ENCODE assay signal across 18 mouse cellular contexts in genomic region chrX:166565401-166565800, GRCm38 (mm10). TPM values are rescaled to one million over a fixed set of nuclear protein-coding genes. Genes with fewer than 3 reads are reported as not detected.
DNase-seq lines count a peak whose midpoint lies in the region; ATAC-seq and TF ChIP-seq lines count a peak whose summit lies in the region.
"Had no signal": no experiment of that assay in that cellular context is flagged by ENCODE, and none has a peak within 500 bp of the region (broad histone marks: within the 10 kb centered on the region; RNA-seq: fewer than 3 reads in every experiment).

No protein-coding gene starts in this region.

- peak overlapping the region; percentile 15; the same call in 1 of the 2 replicates for H3K27ac ChIP-seq in limb, embryonic 13.5 days
- no peak overlapping the region for H3K27ac ChIP-seq in limb, embryonic 10.5 days
- no peak overlapping the region for H3K27ac ChIP-seq in embryonic facial prominence, embryonic 11.5 days (replicated peaks; ENCODE audit: low read depth, low read length)
- peak overlapping the region; percentile 63 for H3K27ac ChIP-seq in stomach, postnatal 0 days (replicated peaks)
- H3K27ac ChIP-seq: hindbrain, embryonic 10.5 days; hindbrain, postnatal 0 days; liver, embryonic 14.5 days; lung, embryonic 15.5 days had no signal

- WGBS in limb, embryonic 13.5 days, result 53% methylated on average over 5 of the region's 5 CpGs
- WGBS in limb, embryonic 10.5 days, result 63% methylated on average over 5 of the region's 5 CpGs
- 57% methylated on average over 5 of the region's 5 CpGs for WGBS in embryonic facial prominence, embryonic 11.5 days
- 47% methylated on average over 5 of the region's 5 CpGs for WGBS in stomach, postnatal 0 days

- ATAC-seq in limb, embryonic 13.5 days (ENCODE audit: low FRiP score, low read depth), result 0 out of 2 replicates have a peak, but pooled peaks have one; percentile 11
- no peak for ATAC-seq in embryonic facial prominence, embryonic 11.5 days (replicated peaks; ENCODE audit: insufficient number of reproducible peaks, low FRiP score, low TSS enrichment, low read depth)
- ATAC-seq in stomach, postnatal 0 days (ENCODE audit: low FRiP score, low TSS enrichment), result peak; percentile 51; the same call in 1 of the 2 replicates
- ATAC-seq: forebrain, embryonic 14.5 days; hindbrain, postnatal 0 days had no signal

- DNase-seq in limb, embryonic 10.5 days (ENCODE audit: low spot score), result no peak
- peak; percentile 15 for DNase-seq in embryonic facial prominence, embryonic 11.5 days (ENCODE audit: low spot score)
- peak; percentile 34 for DNase-seq in gonadal fat pad, adult 2 months (ENCODE audit: low read depth)
- DNase-seq in stomach, postnatal 0 days (ENCODE audit: low spot score), result peak; percentile 17
- no peak for DNase-seq in heart, adult 9 months (ENCODE audit: low spot score in 2 of 2)
- DNase-seq in right cerebral cortex, postnatal 10 days (ENCODE audit: low spot score in 2 of 2), result no peak
- DNase-seq: cerebellum, adult 18-20 months; cerebellum, postnatal 25 days; gastrocnemius, postnatal 25 days; lung, postnatal 4 days; thymus, postnatal 4 days had no signal

- no peak overlapping the region for H3K4me2 ChIP-seq in limb, embryonic 13.5 days (replicated peaks)
- H3K4me2 ChIP-seq in embryonic facial prominence, embryonic 11.5 days (ENCODE audit: low read depth, low read length), result no peak overlapping the region
- no peak overlapping the region for H3K4me2 ChIP-seq in stomach, postnatal 0 days (replicated peaks; ENCODE audit: low read depth)
- H3K4me2 ChIP-seq: lung, embryonic 15.5 days had no signal

- no peak for TF ChIP-seq EP300 in stomach, postnatal 0 days (optimal IDR thresholded peaks at IDR 0.05)

- H3K36me3 ChIP-seq in limb, embryonic 13.5 days, result no peaks in the 10 kb centered on the region
- no peaks in the 10 kb centered on the region for H3K36me3 ChIP-seq in limb, embryonic 10.5 days
- H3K36me3 ChIP-seq in embryonic facial prominence, embryonic 11.5 days (replicated peaks; ENCODE audit: control insufficient read depth, insufficient read depth, low read depth, low read length), result no peaks in the 10 kb centered on the region
- no peaks in the 10 kb centered on the region for H3K36me3 ChIP-seq in stomach, postnatal 0 days (ENCODE audit: control insufficient read depth, insufficient read depth, low read length)
- H3K36me3 ChIP-seq: hindbrain, embryonic 10.5 days; lung, embryonic 15.5 days had no signal

- H3K27me3 ChIP-seq in limb, embryonic 13.5 days, result peaks cover 14% of the 10 kb centered on the region; the same call in 1 of the 2 replicates
- peaks cover 85% of the 10 kb centered on the region for H3K27me3 ChIP-seq in limb, embryonic 10.5 days (ENCODE audit: low read depth, poor library complexity, severe bottlenecking)
- no peaks in the 10 kb centered on the region for H3K27me3 ChIP-seq in embryonic facial prominence, embryonic 11.5 days (ENCODE audit: control insufficient read depth, insufficient read depth, low read length)
- H3K27me3 ChIP-seq in stomach, postnatal 0 days (ENCODE audit: control insufficient read depth, insufficient read depth, low read length), result no peaks in the 10 kb centered on the region
- H3K27me3 ChIP-seq: CH12.LX; lung, embryonic 15.5 days had no signal

- no peaks in the 10 kb centered on the region for H3K4me1 ChIP-seq in limb, embryonic 13.5 days
- H3K4me1 ChIP-seq in limb, embryonic 10.5 days, result no peaks in the 10 kb centered on the region
- H3K4me1 ChIP-seq in embryonic facial prominence, embryonic 11.5 days (ENCODE audit: control insufficient read depth, insufficient read depth, low read length), result no peaks in the 10 kb centered on the region
- H3K4me1 ChIP-seq in stomach, postnatal 0 days (replicated peaks; ENCODE audit: control insufficient read depth, insufficient read depth), result no peaks in the 10 kb centered on the region
- H3K4me1 ChIP-seq: hindbrain, embryonic 10.5 days; lung, embryonic 15.5 days had no signal

- no peak overlapping the region for H3K4me3 ChIP-seq in limb, embryonic 13.5 days
- no peak overlapping the region for H3K4me3 ChIP-seq in limb, embryonic 10.5 days
- no peak overlapping the region for H3K4me3 ChIP-seq in embryonic facial prominence, embryonic 11.5 days (ENCODE audit: low read depth, low read length)
- H3K4me3 ChIP-seq in stomach, postnatal 0 days (ENCODE audit: low read depth, low read length), result no peak overlapping the region
- H3K4me3 ChIP-seq: hindbrain, embryonic 10.5 days; lung, embryonic 15.5 days had no signal

- no peak for TF ChIP-seq CTCF in stomach, postnatal 0 days (IDR thresholded peaks at IDR 0.05; ENCODE audit: low read depth)

- no peaks in the 10 kb centered on the region for H3K9me3 ChIP-seq in limb, embryonic 13.5 days
- no peaks in the 10 kb centered on the region for H3K9me3 ChIP-seq in limb, embryonic 10.5 days (replicated peaks)
- no peaks in the 10 kb centered on the region for H3K9me3 ChIP-seq in embryonic facial prominence, embryonic 11.5 days (replicated peaks; ENCODE audit: control insufficient read depth, low read length)
- no peaks in the 10 kb centered on the region for H3K9me3 ChIP-seq in stomach, postnatal 0 days (ENCODE audit: control insufficient read depth, low read length)
- H3K9me3 ChIP-seq: hindbrain, embryonic 10.5 days; lung, embryonic 15.5 days had no signal

- H3K9ac ChIP-seq in limb, embryonic 13.5 days, result no peak overlapping the region
- H3K9ac ChIP-seq in embryonic facial prominence, embryonic 11.5 days (replicated peaks; ENCODE audit: low read length), result no peak overlapping the region
- H3K9ac ChIP-seq in stomach, postnatal 0 days (ENCODE audit: low read length), result no peak overlapping the region
- H3K9ac ChIP-seq: liver, embryonic 14.5 days; lung, embryonic 15.5 days had no signal

RNA-seq across cellular contexts. Expression of gene Egfl6, which starts 20.1 kb away (rescaled TPM):
- polyA plus RNA-seq in limb, embryonic 13.5 days (2015; fragmentation: Nextera tagmentation; extraction: Ambion mirVana), result 84.2 and 86.0 TPM in 2 replicates
- polyA plus RNA-seq in limb, embryonic 10.5 days (2016; fragmentation: Nextera tagmentation; extraction: Ambion mirVana), result 1.5 and 3.2 TPM in 2 replicates
- 8.3 and 9.5 TPM in 2 replicates for polyA plus RNA-seq in embryonic facial prominence, embryonic 11.5 days (2014; fragmentation: Nextera tagmentation; extraction: Ambion mirVana)
- polyA plus RNA-seq in gonadal fat pad, adult 2 months (2012; rRNA removed), result 2.9 and 5.2 TPM in 2 replicates
- polyA plus RNA-seq in stomach, postnatal 0 days (2015; fragmentation: Nextera tagmentation; extraction: Ambion mirVana), result 21.2 and 25.4 TPM in 2 replicates

RNA-seq across cellular contexts. Expression of gene Tceanc, which starts 47.0 kb away (rescaled TPM):
- 12.1 and 12.3 TPM in 2 replicates for polyA plus RNA-seq in limb, embryonic 13.5 days (2015; fragmentation: Nextera tagmentation; extraction: Ambion mirVana)
- polyA plus RNA-seq in limb, embryonic 10.5 days (2016; fragmentation: Nextera tagmentation; extraction: Ambion mirVana), result 9.4 and 13.3 TPM in 2 replicates
- 10.7 and 12.3 TPM in 2 replicates for polyA plus RNA-seq in embryonic facial prominence, embryonic 11.5 days (2014; fragmentation: Nextera tagmentation; extraction: Ambion mirVana)
- polyA plus RNA-seq in gonadal fat pad, adult 2 months (2012; rRNA removed), result 1.5 and 2.4 TPM in 2 replicates
- 4.1 and 4.2 TPM in 2 replicates for polyA plus RNA-seq in stomach, postnatal 0 days (2015; fragmentation: Nextera tagmentation; extraction: Ambion mirVana)

Comparison
In these comparisons a context has a peak if more than half of its experiments do, and no peak if none do; other contexts are left out.
1. H3K27ac ChIP-seq: peak in limb, embryonic 13.5 days (single experiment) and stomach, postnatal 0 days (single experiment); none in limb, embryonic 10.5 days (single experiment) and embryonic facial prominence, embryonic 11.5 days (single experiment).
2. DNase-seq: peak in embryonic facial prominence, embryonic 11.5 days (single experiment), gonadal fat pad, adult 2 months (single experiment) and stomach, postnatal 0 days (single experiment); none in limb, embryonic 10.5 days (single experiment), heart, adult 9 months (0 of 2) and right cerebral cortex, postnatal 10 days (0 of 2).